Mouse (Mus musculus) CH12.LX (cell line): ENCODE measurements around the gene Pml.

ENCODE experiments used
- CTCF ChIP-seq, 2 experiments: IDR thresholded peaks in 1 of 2; conservative IDR thresholded peaks in 1 of 2; 2 replicates each; pipeline ENCODE4 v1.5.1; 2011 to 2012; ENCODE audit warnings: low read depth in 2 of 2, low read length in 2 of 2, improper control_type of control experiment in 1 of 2, inconsistent platforms in 1 of 2, mild to moderate bottlenecking in 1 of 2, moderate library complexity in 1 of 2
- JUND ChIP-seq: conservative IDR thresholded peaks from 2 replicates; pipeline ENCODE4 v1.6.1; 2011; ENCODE audit warnings: low read depth, low read length, improper control_type of control experiment
- MAZ ChIP-seq: IDR thresholded peaks from 2 replicates; pipeline ENCODE4 v1.6.1; 2012; ENCODE audit warnings: low read depth, mild to moderate bottlenecking, inconsistent platforms, low read length, improper control_type of control experiment, moderate library complexity
- POLR2A ChIP-seq: IDR thresholded peaks from 2 replicates; pipeline ENCODE4 v1.6.1; 2011; ENCODE audit warnings: low read depth, mild to moderate bottlenecking, improper control_type of control experiment, low read length

DNA sequence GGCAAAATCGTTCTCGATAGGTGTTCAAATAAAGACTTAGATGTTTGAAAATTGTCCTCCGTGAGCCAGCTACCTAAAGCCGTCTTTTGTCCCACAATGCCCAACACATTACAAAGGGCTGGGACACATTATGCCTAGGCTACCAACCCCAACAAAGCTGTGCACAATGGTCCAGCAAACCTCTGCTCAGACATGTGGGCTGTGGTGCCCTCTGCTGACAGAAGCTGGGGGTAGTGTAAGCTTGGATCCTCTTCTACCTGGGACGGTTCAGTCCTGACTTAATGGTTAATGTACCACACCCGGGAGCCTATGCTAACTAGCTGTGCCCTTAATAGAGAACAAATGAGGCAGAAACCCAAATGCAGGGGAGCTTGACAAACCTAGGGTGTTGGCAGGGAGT lies 33.2 kb downstream of the Pml start:
- TF ChIP-seq POLR2A (no peak), MAZ (no peak), CTCF (conservative IDR thresholded peaks at IDR 0.05 in 1 of 2, IDR thresholded peaks at IDR 0.05 in 1 of 2; ENCODE audit: low read depth in 2 of 2, low read length in 2 of 2) (peak in 1 of 2 experiments; percentile 67; a peak in 2 of 4 replicates), JUND (no peak)
